Mouse (Mus musculus) ovary, adult 10 weeks (tissue): ENCODE results near the gene Bysl. TPM values are rescaled to one million over a fixed set of nuclear protein-coding genes. Genes with fewer than 3 reads are reported as not detected.

Experiments
- polyA plus RNA-seq: library from polyadenylated mRNA; stranded (reverse); fragments of 350-450 nt; fragmentation: Illumina TruSeq; extraction: RNeasy Lipid Tissue Mini Kit (QIAGEN cat#74804); gene quantifications from one replicate; pipeline ENCODE4 v1.2.3, GENCODE M21; 2014

Bysl gene
- polyA plus RNA-seq = 1.9 TPM

GRCm38 (mm10) chr17:47610849-47611660, at the start of gene Bysl, which contains the start of the genes Med20 and Gm20517:
TSS of gene Bysl (minus strand) at chr17:47611492.
TSS of gene Med20 (plus strand) at chr17:47611582.
TSS of gene Gm20517 (plus strand) at chr17:47611589.

GRCm38 (mm10) chr17:47630678-47631065, 19.4 kb upstream of the Bysl start, which contains the start of gene Usp49:
TSS of gene Usp49 (plus strand) at chr17:47630690.

Other genes with a start within 250 kb of the Bysl start
- 45.5 TPM for gene Mrps10, start 242.6 kb downstream of the Bysl start, polyA plus RNA-seq
- not detected for gene Guca1b, start 226.1 kb downstream of the Bysl start, polyA plus RNA-seq
- not detected for gene Guca1a, start 210.9 kb downstream of the Bysl start, polyA plus RNA-seq
- gene AI661453, start 174.9 kb downstream of the Bysl start, polyA plus RNA-seq = not detected
- 0.94 TPM for gene 1700001C19Rik, start 174.1 kb downstream of the Bysl start, polyA plus RNA-seq
- gene Taf8, start 109.2 kb downstream of the Bysl start, polyA plus RNA-seq = 5.6 TPM
- gene Ccnd3, start 106.4 kb downstream of the Bysl start, polyA plus RNA-seq = 3.6 TPM
- gene Med20, start 90 bp upstream of the Bysl start, polyA plus RNA-seq = 11.3 TPM
- gene Gm20517, start 97 bp upstream of the Bysl start, polyA plus RNA-seq = 0.66 TPM
- 7.5 TPM for gene Usp49, start 19.2 kb upstream of the Bysl start, polyA plus RNA-seq
- 13.8 TPM for gene Tomm6, start 76.9 kb upstream of the Bysl start, polyA plus RNA-seq
- gene Frs3, start 77.5 kb upstream of the Bysl start, polyA plus RNA-seq = 0.54 TPM
- gene Gm21981, start 83.0 kb upstream of the Bysl start, polyA plus RNA-seq = not detected
- not detected for gene Prickle4, start 83.2 kb upstream of the Bysl start, polyA plus RNA-seq
- not detected for gene Pgc, start 115.3 kb upstream of the Bysl start, polyA plus RNA-seq
- gene Tfeb, start 125.5 kb upstream of the Bysl start, polyA plus RNA-seq = not detected
- gene Mdfi, start 223.2 kb upstream of the Bysl start, polyA plus RNA-seq = not detected